Mouse (Mus musculus): ENCODE results near the gene Tbrg1.

GRCm38 (mm10) chr9:37681123-37681522 lies 24.0 kb upstream of the Tbrg1 start:
- TF ChIP-seq CTCF (IDR thresholded peaks at IDR 0.05) (no peak), EP300 (IDR thresholded peaks at IDR 0.05; ENCODE audit: insufficient read depth, low read depth, low read length) (no peak)

All from heart, adult 2 months (tissue).